Mouse (Mus musculus): Measurements from ENCODE around the gene Asb11.

GRCm38 (mm10) chrX:164406133-164407022 lies 30.4 kb upstream of the Asb11 start:
- TF ChIP-seq CTCF (IDR thresholded peaks at IDR 0.05; ENCODE audit: low read depth, low read length) (no peak), POLR2A (IDR thresholded peaks at IDR 0.05; ENCODE audit: insufficient read depth, low read length) (no peak), EP300 (IDR thresholded peaks at IDR 0.05; ENCODE audit: insufficient read depth, low read depth, low read length) (no peak)
